Mouse (Mus musculus) megakaryocyte, embryonic 14.5 days (primary cell): ENCODE measurements at regions not wholly inside any gene's neighbourhood (a gene's known extent, or its start where the extent isn't known, plus 50 kb on each side); places are given as distances from the start of the nearest gene placed in this dataset.

Experiments
- FLI1 ChIP-seq: IDR thresholded peaks from 2 replicates; pipeline ENCODE4 v1.6.1; 2012; ENCODE audit warnings: low read length, inconsistent platforms, mixed read lengths
- GATA1 ChIP-seq: IDR thresholded peaks from 3 replicates; pipeline ENCODE4 v1.6.1; 2012; ENCODE audit warnings: mixed read lengths, low read length, inconsistent platforms, borderline replicate concordance

GRCm38 (mm10) chr8:78877423-78877822 is 56.5 kb upstream of the Lsm6 start:
- no peak for TF ChIP-seq GATA1
- TF ChIP-seq FLI1, result no peak
